Mouse (Mus musculus): ENCODE results near the gene Trmt2b.
"Not testable (repeated sequence)": the region's sequence is repeated elsewhere in the genome, so short reads cannot be mapped to it uniquely, and the experiment has no call there.

Trmt2b gene

GRCm38 (mm10) chrX:134276275-134277160, at the start of gene Trmt2b:
Gene Trmt2b (minus strand): TSS chrX:134276984.
- peak; percentile 68 to 70 for DNase-seq (ENCODE audit: low spot score in 2 of 2)

DNA sequence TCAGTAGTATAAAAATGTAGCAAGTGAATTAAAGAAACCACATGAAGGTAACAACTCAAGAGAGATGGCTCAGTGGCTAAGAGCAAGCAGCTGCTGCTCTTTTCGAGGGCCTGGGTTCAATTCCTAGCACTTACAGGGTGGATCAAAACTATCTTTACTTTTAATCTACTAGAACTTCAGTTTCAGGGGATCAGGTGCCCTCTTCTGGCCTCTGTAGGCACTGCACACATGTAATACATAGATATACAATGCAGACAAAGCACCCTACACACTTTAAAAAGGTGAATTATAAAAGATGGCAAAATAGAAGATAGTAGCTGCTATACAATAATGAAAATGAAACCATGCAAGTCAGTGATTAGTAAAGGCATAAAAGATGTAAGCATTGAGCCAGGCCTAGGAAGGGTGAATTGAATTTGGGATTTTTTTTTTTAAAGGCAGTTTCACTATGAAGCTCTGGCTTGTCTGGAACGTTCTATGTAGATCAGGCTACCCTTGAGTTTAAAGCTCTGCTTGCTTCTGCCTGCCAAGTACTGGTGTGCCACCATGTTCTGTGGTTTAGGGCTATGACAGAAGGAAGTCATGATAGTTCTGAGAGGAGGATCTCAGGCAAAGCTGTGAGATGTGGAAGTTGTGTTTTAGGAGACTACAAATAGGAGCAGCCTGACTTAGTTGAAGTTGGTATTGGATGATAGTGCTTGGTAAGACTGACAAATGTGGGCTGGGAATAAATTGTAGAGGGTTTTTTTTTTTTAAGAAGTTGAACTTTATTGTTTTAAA, 42.6 kb upstream of the Trmt2b start:
- no peak for DNase-seq (ENCODE audit: low spot score in 2 of 2)

- not testable (repeated sequence) for DNase-seq (ENCODE audit: low spot score in 2 of 2)
Observed at GRCm38 (mm10) chrX:134311193-134311592, 34.4 kb upstream of the Trmt2b start.

DNA sequence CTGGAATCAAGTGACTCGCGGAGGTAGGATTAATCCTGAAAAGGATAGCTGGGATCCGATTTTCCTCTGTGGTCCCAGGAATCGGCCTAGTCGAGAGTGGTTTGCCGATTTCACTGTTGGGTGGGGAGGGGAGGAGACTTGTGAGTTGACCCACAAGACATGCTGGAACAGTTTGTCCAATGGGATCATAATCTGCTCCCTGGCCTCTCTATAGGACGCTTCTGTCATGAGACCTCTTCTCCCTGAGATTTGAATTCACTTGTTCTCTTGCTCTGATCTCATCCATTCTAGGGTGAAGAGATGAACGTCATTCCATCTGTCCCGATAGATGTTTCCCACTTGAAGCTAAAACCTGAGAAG, 31.5 kb upstream of the Trmt2b start:
- no peak for DNase-seq (ENCODE audit: low spot score in 2 of 2)

GRCm38 (mm10) chrX:134307534-134308274, 30.9 kb upstream of the Trmt2b start, which contains the start of gene Cenpi:
Gene Cenpi (plus strand): TSS chrX:134308084.
- peak; percentile 85 to 86 for DNase-seq (ENCODE audit: low spot score in 2 of 2)

DNA sequence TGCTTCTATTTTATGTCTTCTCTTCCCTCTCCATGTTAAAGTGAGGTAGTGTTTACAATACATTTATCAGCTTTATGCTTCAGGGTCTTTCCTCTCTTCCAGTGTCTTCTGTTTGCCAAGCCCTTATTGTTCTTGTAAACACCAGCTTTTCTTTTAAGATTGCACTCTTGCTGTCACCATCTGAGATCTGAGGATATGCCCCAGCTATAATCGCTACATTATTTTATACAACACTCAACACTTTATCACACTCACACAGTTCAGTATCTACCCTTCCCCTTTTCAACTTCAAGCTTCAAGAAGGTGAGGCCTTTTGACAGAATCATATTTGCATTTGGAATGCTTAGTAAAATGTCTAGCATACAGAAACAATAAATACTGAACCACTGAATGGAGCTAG, 26.5 kb upstream of the Trmt2b start:
- no peak for DNase-seq (ENCODE audit: low spot score in 2 of 2)

DNA sequence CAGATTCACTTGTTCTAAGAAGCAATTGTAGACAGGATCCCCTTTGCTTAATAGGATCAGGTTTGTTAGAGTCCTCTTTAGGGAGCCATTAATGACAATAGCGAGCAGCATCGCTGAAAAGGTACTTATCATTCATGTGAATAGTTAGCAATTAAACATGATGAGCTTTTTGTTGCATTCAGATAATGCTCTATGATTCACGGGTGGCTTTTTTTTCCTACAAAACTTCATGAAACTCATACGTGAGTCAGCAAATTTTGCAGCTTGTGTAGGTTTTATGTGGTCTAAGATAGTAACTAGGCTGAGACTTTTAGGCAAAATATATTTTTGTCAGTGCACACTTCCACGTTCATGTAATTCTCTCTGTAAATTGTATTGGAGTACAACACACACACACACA, 23.4 kb upstream of the Trmt2b start:
- no peak for DNase-seq (ENCODE audit: low spot score in 2 of 2)

- DNase-seq (ENCODE audit: low spot score in 2 of 2): no peak
Observed at GRCm38 (mm10) chrX:134297195-134297594, 20.4 kb upstream of the Trmt2b start.

DNA sequence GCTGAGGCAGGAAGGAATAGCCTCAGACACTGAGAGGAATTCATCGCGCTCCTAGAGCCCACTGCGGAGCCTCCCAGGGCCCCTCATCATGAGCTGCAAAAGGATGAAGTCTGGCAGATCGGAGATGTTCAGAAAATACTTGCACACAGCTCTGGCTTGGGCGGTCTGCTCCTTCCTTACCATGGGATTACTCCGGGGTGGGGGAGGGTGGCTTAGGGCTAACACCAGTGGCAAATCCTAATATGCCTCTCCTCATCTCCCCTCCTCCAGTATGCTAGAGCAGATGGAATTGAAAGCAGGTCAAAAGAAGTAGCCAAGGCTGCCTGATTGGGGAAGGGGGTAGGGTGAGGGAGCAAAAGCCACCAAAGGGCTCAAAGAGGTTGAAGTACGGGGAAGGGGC, 20.0 kb upstream of the Trmt2b start:
- no peak for DNase-seq (ENCODE audit: low spot score in 2 of 2)

- DNase-seq (ENCODE audit: low spot score in 2 of 2): no peak
Observed at GRCm38 (mm10) chrX:134296301-134296700, 19.5 kb upstream of the Trmt2b start.

DNA sequence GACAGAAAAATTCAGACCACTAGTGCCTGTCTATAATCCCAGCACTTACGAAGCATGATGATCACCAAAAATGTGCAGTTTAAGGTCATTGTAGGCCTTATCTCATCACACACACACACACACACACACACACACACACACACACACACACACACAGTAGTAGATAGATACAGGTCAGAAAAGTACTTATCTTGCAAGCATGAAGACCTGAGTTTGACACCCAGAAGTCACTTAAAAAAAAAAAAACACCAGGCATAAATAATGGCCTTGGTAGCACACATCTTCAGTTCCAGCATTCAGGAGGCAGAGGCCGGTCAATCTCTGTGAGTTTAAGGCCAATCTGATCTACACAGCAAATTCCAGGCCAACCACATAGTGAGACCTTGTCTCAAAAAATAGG, 10.5 kb upstream of the Trmt2b start:
- no peak for DNase-seq (ENCODE audit: low spot score in 2 of 2)

DNA sequence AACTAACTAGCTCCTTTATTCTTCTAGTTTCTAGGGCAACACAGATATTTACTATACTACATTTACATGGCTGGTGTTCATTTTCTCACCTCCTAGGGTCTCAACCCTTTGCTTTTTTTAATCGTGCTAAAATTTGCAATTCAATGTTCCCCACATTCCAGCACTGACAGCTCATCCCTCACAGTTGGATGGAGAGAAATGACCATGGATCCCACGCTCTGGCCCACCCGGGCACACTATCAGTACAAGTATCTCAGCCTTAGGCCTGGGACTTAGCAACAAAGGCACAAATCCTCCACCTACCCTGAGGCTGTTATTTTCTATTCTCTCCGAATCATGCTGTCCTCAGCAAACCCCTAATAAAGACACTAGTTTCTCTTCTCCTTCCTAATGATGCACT, 9.0 kb upstream of the Trmt2b start:
- DNase-seq (ENCODE audit: low spot score in 2 of 2): no peak

DNA sequence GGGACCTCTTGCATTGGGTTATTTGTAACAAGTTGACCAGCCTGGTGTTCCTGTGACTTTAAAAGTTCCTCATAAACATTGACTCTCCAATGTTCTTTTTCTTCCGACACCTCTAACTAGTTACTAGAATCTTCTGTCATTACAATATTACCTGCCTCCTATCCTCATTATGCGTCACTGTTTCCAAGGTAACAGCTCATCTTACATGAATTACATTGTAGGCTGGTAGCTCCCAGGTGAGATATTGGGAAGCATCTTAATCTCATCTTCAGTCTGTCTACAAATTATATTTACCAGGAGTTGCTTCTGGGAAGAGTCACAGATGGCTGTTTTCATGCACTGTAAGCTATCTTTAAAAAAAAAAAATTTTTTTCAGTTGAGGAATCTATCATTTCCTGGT, 8.3 kb upstream of the Trmt2b start:
- no peak for DNase-seq (ENCODE audit: low spot score in 2 of 2)

DNA sequence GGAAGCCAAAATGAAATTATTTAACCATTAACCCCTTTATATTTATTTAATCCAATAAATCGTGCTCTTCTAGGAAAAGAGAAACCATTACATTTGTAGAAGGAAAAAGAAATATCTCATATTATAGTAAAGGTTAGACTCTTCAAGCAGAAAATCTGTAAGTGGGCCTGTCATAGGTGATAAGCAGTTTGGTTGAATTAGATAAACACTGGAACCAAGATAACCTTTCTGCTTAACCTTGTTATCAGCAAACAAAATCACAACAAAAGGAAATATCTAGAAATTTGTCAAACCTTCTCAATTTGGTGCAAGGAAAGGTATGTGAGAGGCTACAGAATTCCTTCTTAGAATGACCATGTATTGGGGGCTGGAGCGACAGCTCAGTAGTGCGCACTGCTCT, 3.7 kb upstream of the Trmt2b start:
- DNase-seq (ENCODE audit: low spot score in 2 of 2): no peak

GRCm38 (mm10) chrX:134275715-134276114, 1.1 kb downstream of the Trmt2b start:
- peak; percentile 4 to 8 for DNase-seq (ENCODE audit: low spot score in 2 of 2)

GRCm38 (mm10) chrX:134262129-134262528, 14.7 kb downstream of the Trmt2b start:
- no peak for DNase-seq (ENCODE audit: low spot score in 2 of 2)

- DNase-seq (ENCODE audit: low spot score in 2 of 2): no peak
Observed at GRCm38 (mm10) chrX:134261191-134261590, 15.6 kb downstream of the Trmt2b start.

- DNase-seq (ENCODE audit: low spot score in 2 of 2): peak in 1 of 2 experiments; percentile 1
Observed at GRCm38 (mm10) chrX:134248202-134248601, 28.6 kb downstream of the Trmt2b start.

DNA sequence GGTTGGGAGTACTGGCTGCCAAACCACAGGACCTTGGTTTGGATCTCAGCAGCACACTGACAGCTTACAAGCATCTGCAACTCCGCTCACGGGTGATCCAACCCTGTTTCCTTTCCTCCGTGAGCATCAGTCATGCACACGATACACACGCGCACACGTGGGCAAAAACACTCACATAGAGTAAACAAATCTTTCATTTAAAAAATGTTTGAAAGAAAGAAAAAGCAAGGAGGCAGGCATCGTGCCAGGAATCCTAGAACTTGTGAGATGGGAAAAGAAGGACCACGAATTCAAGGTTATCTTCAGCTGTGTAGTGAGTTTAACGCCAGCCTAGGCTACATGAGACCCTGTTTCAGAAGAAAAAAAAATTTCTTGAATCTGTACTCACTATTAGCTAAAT, 30.8 kb downstream of the Trmt2b start:
- no peak for DNase-seq (ENCODE audit: low spot score in 2 of 2)

DNA sequence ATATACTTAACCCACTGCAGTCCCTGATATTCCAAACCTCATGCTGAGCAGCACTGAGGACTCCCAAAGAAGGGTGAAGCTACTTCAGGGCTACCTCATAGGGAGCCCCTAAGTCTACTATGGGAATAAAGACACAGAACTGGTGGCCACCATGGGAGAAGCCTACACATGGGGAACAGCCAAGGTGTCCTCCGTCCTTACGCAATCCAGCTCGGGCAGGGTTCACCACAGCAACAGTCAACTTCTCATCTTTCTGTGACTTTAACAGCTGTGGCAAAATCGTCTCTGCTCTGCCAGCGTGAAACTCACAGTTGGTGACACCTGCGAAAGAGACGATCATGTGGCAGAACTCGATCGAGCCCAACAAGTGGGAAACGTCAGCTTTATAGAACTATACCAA, 38.5 kb downstream of the Trmt2b start:
- no peak for DNase-seq (ENCODE audit: low spot score in 2 of 2)

DNA sequence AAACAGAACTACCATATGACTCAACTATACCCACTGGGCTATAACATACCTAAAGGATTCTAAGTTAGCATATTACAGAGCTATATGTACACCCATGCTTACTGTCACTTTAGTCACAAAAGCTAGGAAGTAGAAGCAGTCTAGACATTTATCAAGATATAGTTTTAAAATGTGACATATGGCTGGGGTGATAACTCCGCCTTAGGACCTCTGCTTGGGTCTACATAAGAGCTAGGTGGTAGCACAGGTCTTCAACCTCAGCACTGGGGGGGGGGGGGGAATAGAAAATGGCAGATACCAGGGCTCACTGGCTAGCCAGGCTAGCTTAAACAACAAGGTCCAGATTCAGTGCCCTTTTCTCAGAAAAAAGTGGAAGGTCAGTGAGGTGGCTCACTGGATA, 43.7 kb downstream of the Trmt2b start:
- no peak for DNase-seq (ENCODE audit: low spot score in 2 of 2)

DNA sequence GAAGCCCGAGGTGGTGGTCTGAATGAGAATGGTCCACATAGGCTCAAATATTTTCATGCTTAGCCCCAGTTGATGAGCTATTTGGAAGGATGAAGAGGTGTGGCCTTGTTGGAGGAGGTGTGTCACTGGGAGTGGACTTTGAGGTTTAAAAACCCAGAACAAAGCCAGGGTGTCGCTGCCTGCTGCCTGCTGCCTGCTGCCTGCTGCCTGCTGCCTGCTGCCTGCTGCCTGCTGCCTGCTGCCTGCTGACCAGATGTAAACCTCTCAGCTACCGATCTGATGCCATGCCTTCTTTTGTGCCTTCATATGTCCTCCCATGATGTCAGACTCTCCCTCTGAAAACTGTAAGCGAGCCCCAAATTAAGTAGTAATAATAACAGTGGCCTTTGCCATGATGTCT, 54.9 kb downstream of the Trmt2b start, which contains the start of gene Nox1:
Gene Nox1 (minus strand): TSS at position 101 of the 400 bp plus-strand sequence.
- no peak for DNase-seq (ENCODE audit: low spot score in 2 of 2)

Measured in heart, adult 9 months (tissue).